Mouse (Mus musculus) limb, embryonic 14.5 days (tissue): ENCODE results near the gene Slc25a34. TPM values are rescaled to one million over a fixed set of nuclear protein-coding genes. Genes with fewer than 3 reads are reported as not detected.

Source experiments
- ATAC-seq: fragments of 200-750 bp; cut with Nextera tagmentation; 2 replicates; pipeline ENCODE4 v1.8.0; 2017; ENCODE audit warnings: low read depth, moderate number of reproducible peaks, moderate TSS enrichment; ENCODE audit not compliant: low FRiP score
- DNase-seq: peaks from one replicate; pipeline ENCODE4 v3.0.0-alpha.2; 2015; ENCODE audit warnings: low spot score
- H3K27ac ChIP-seq: fragments of 300-500 bp; sonication (generic); replicated peaks from 2 replicates; pipeline ENCODE4 v1.5.1; 2014; ENCODE audit warnings: low read depth, mild to moderate bottlenecking, low read length, moderate library complexity, mixed read lengths
- H3K27me3 ChIP-seq: fragments of 300-500 bp; sonication (generic); 2 replicates; pipeline ENCODE4 v1.6.1; 2014; ENCODE audit warnings: low read length, mixed read lengths; ENCODE audit not compliant: control insufficient read depth, insufficient read depth
- H3K36me3 ChIP-seq: fragments of 300-500 bp; sonication (generic); 2 replicates; pipeline ENCODE4 v1.6.1; 2014; ENCODE audit warnings: mild to moderate bottlenecking, low read length, moderate library complexity, mixed read lengths; ENCODE audit not compliant: control insufficient read depth, insufficient read depth
- H3K4me1 ChIP-seq: fragments of 300-500 bp; sonication (generic); 2 replicates; pipeline ENCODE4 v1.6.1; 2014; ENCODE audit warnings: antibody characterized with exemption, low read length, mixed read lengths; ENCODE audit not compliant: control insufficient read depth, insufficient read depth
- H3K4me2 ChIP-seq: fragments of 300-500 bp; sonication (generic); replicated peaks from 2 replicates; pipeline ENCODE4 v1.6.1; 2014; ENCODE audit warnings: low read depth, mild to moderate bottlenecking, low read length, moderate library complexity; ENCODE audit not compliant: severe bottlenecking
- H3K4me3 ChIP-seq: fragments of 300-500 bp; sonication (generic); replicated peaks from 2 replicates; pipeline ENCODE4 v1.5.1; 2014; ENCODE audit warnings: low read length
- H3K9ac ChIP-seq: fragments of 300-500 bp; sonication (generic); 2 replicates; pipeline ENCODE4 v1.6.1; 2014; ENCODE audit warnings: mild to moderate bottlenecking, low read depth, low read length, moderate library complexity; ENCODE audit not compliant: severe bottlenecking
- H3K9me3 ChIP-seq: fragments of 300-500 bp; sonication (generic); 2 replicates; pipeline ENCODE4 v1.6.1; 2016; ENCODE audit warnings: low read length; ENCODE audit not compliant: control insufficient read depth
- POLR2A ChIP-seq: fragments of 200-500 bp; IDR thresholded peaks from 2 replicates; pipeline ENCODE4 v1.8.0; 2012; ENCODE audit warnings: inconsistent platforms, mild to moderate bottlenecking, moderate library complexity, borderline replicate concordance; ENCODE audit not compliant: insufficient read depth, insufficient read length; ENCODE audit errors: extremely low read depth
- WGBS: fragments of 180-500 bp; shearing (Covaris S2); extraction: QIAGEN DNeasy Blood & Tissue Kit; methylation state at CpG from one replicate; pipeline ENCODE4 v1.1.7; 2014; 5-methylcytosine and 5-hydroxymethylcytosine counted together
- polyA plus RNA-seq, 2 experiments: library from polyadenylated mRNA; depleted of rRNA in 1 of 2; stranded (reverse) in 1 of 2; unstranded in 1 of 2; fragments of >200 nt; fragmentation: Nextera tagmentation in 1 of 2; extraction: Ambion mirVana in 1 of 2; gene quantifications; 2 replicates each; pipeline versions ENCODE4 v1.2.1 to v1.2.3; 2012 to 2014

The Slc25a34 gene
- polyA plus RNA-seq, 2 experiments: 0.16 TPM; not detected in 1

GRCm38 (mm10) chr4:141617863-141618564 is 5.6 kb downstream of the Slc25a34 start:
- H3K27ac ChIP-seq: no peak overlapping the region
- ATAC-seq (no peak), DNase-seq (no peak)
- no peaks in the 10 kb centered on the region for H3K36me3 ChIP-seq
- no peak for TF ChIP-seq POLR2A
- no peaks in the 10 kb centered on the region for H3K9me3 ChIP-seq
- peak overlapping the region; percentile 34; the same call in 1 of the 2 replicates for H3K9ac ChIP-seq
- peak overlapping the region; percentile 24 for H3K4me3 ChIP-seq
- H3K4me2 ChIP-seq: peak overlapping the region; percentile 44
- WGBS: 11% methylated on average over 22 of the region's 22 CpGs
- H3K27me3 ChIP-seq: no peaks in the 10 kb centered on the region
- H3K4me1 ChIP-seq: 0 out of 2 replicates have a peak, but pooled peaks cover 6% of the 10 kb centered on the region

- ATAC-seq (peak; percentile 9; the same call in 1 of the 2 replicates), DNase-seq (peak; percentile 39)
- H3K4me1 ChIP-seq: 0 out of 2 replicates have a peak, but pooled peaks cover 6% of the 10 kb centered on the region
- no peaks in the 10 kb centered on the region for H3K27me3 ChIP-seq
- peak overlapping the region; percentile 24 for H3K4me3 ChIP-seq
- no peak overlapping the region for H3K27ac ChIP-seq
- H3K9me3 ChIP-seq: no peaks in the 10 kb centered on the region
- no peaks in the 10 kb centered on the region for H3K36me3 ChIP-seq
- H3K9ac ChIP-seq: peak overlapping the region; percentile 34; the same call in 1 of the 2 replicates
- peak overlapping the region; percentile 44 for H3K4me2 ChIP-seq
- WGBS: 5% methylated on average over 20 of the region's 20 CpGs
- TF ChIP-seq POLR2A: no peak
Observed at GRCm38 (mm10) chr4:141617299-141617698, 6.3 kb downstream of the Slc25a34 start.

- H3K27me3 ChIP-seq: no peaks in the 10 kb centered on the region
- no peak overlapping the region for H3K9ac ChIP-seq
- no peak overlapping the region for H3K4me3 ChIP-seq
- H3K36me3 ChIP-seq: no peaks in the 10 kb centered on the region
- TF ChIP-seq POLR2A: no peak
- H3K4me2 ChIP-seq: no peak overlapping the region; the same call in 1 of the 2 replicates
- 72% methylated on average over 6 of the region's 6 CpGs for WGBS
- no peak overlapping the region for H3K27ac ChIP-seq
- DNase-seq (no peak), ATAC-seq (no peak)
- no peaks in the 10 kb centered on the region for H3K9me3 ChIP-seq
- H3K4me1 ChIP-seq: 0 out of 2 replicates have a peak, but pooled peaks cover 6% of the 10 kb centered on the region
Observed at GRCm38 (mm10) chr4:141616811-141617210, 6.8 kb downstream of the Slc25a34 start.

GRCm38 (mm10) chr4:141614946-141615345 is 8.7 kb downstream of the Slc25a34 start:
- Histone ChIP-seq H3K4me3 (no peak overlapping the region), H3K4me1 (0 out of 2 replicates have a peak, but pooled peaks cover 6% of the 10 kb centered on the region), H3K4me2 (no peak overlapping the region), H3K9ac (no peak overlapping the region), H3K27me3 (no peaks in the 10 kb centered on the region), H3K36me3 (no peaks in the 10 kb centered on the region), H3K27ac (no peak overlapping the region), H3K9me3 (no peaks in the 10 kb centered on the region)
- WGBS: 90% methylated on average over 13 of the region's 14 CpGs
- TF ChIP-seq POLR2A: no peak
- DNase-seq: no peak
- no peak for ATAC-seq

GRCm38 (mm10) chr4:141609538-141609937 is 14.1 kb downstream of the Slc25a34 start:
- Histone ChIP-seq H3K4me2 (no peak overlapping the region), H3K36me3 (no peaks in the 10 kb centered on the region), H3K27me3 (no peaks in the 10 kb centered on the region), H3K9me3 (no peaks in the 10 kb centered on the region), H3K9ac (no peak overlapping the region), H3K4me1 (no peaks in the 10 kb centered on the region), H3K4me3 (no peak overlapping the region), H3K27ac (peak overlapping the region; percentile 19; the same call in 1 of the 2 replicates)
- TF ChIP-seq POLR2A: no peak
- ATAC-seq (peak; percentile 23; the same call in 1 of the 2 replicates), DNase-seq (peak; percentile 42)
- 55% methylated on average over 6 of the region's 6 CpGs for WGBS
